Mouse (Mus musculus) thymus, adult 2 months (tissue): ENCODE results near the gene Degs1. TPM values are rescaled to one million over a fixed set of nuclear protein-coding genes. Genes with fewer than 3 reads are reported as not detected.
"Not testable (repeated sequence)": the region's sequence is repeated elsewhere in the genome, so short reads cannot be mapped to it uniquely, and the experiment has no call there.

Experiments used
- DNase-seq: peaks from one replicate; pipeline ENCODE4 v3.0.0; 2021
- H3K27ac ChIP-seq: fragments of 200-500 bp; 2 replicates; pipeline ENCODE4 v1.5.1; 2012; ENCODE audit warnings: low read length, control low read depth; ENCODE audit not compliant: control insufficient read depth, insufficient read depth
- H3K27me3 ChIP-seq: fragments of 200-500 bp; 2 replicates; pipeline ENCODE4 v1.6.1; 2012; ENCODE audit warnings: mild to moderate bottlenecking, low read length, moderate library complexity, mixed read lengths; ENCODE audit not compliant: control insufficient read depth, insufficient read depth
- H3K36me3 ChIP-seq: fragments of 200-500 bp; 2 replicates; pipeline ENCODE4 v1.6.1; 2012; ENCODE audit warnings: mild to moderate bottlenecking, low read length, moderate library complexity; ENCODE audit not compliant: control insufficient read depth, insufficient read depth
- H3K4me1 ChIP-seq: fragments of 200-500 bp; replicated peaks from 2 replicates; pipeline ENCODE4 v1.6.1; 2012; ENCODE audit warnings: low read length; ENCODE audit not compliant: control insufficient read depth, insufficient read depth
- H3K4me3 ChIP-seq: fragments of 200-500 bp; 2 replicates; pipeline ENCODE4 v1.5.1; 2012; ENCODE audit warnings: mild to moderate bottlenecking, low read length, control low read depth, moderate library complexity; ENCODE audit not compliant: control insufficient read depth, insufficient read depth
- CTCF ChIP-seq: fragments of 200-500 bp; IDR thresholded peaks from 2 replicates; pipeline ENCODE4 v1.5.1; 2012; ENCODE audit warnings: mild to moderate bottlenecking, control low read depth, low read length, moderate library complexity, borderline replicate concordance; ENCODE audit not compliant: control insufficient read depth, poor library complexity, insufficient read depth; ENCODE audit errors: extremely low read depth
- POLR2A ChIP-seq: fragments of 200-500 bp; IDR thresholded peaks from 2 replicates; pipeline ENCODE4 v1.6.1; 2012; ENCODE audit warnings: mild to moderate bottlenecking, low read length, control low read depth, moderate library complexity; ENCODE audit not compliant: control insufficient read depth, poor library complexity, insufficient read depth; ENCODE audit errors: extremely low read depth
- WGBS: fragments of 180-500 bp; shearing (Covaris S2); methylation state at CpG from one replicate; pipeline ENCODE4 v1.1.7; 2018; 5-methylcytosine and 5-hydroxymethylcytosine counted together
- polyA plus RNA-seq: library from polyadenylated mRNA; depleted of rRNA; stranded (reverse); fragments of >200 nt; gene quantifications from 2 replicates; pipeline ENCODE4 v1.2.3, GENCODE M21; 2012

Gene Degs1
- polyA plus RNA-seq, 1 experiment, result 67.3 TPM

GRCm38 (mm10) chr1:182296141-182296540 is 13.5 kb upstream of the Degs1 start:
- WGBS, result 88% methylated on average over 6 of the region's 6 CpGs
- Histone ChIP-seq H3K27ac (no peak overlapping the region), H3K4me3 (no peak overlapping the region), H3K36me3 (no peaks in the 10 kb centered on the region), H3K27me3 (no peaks in the 10 kb centered on the region), H3K4me1 (peaks cover 14% of the 10 kb centered on the region)
- TF ChIP-seq POLR2A (no peak), CTCF (no peak)
- DNase-seq, result no peak

DNA sequence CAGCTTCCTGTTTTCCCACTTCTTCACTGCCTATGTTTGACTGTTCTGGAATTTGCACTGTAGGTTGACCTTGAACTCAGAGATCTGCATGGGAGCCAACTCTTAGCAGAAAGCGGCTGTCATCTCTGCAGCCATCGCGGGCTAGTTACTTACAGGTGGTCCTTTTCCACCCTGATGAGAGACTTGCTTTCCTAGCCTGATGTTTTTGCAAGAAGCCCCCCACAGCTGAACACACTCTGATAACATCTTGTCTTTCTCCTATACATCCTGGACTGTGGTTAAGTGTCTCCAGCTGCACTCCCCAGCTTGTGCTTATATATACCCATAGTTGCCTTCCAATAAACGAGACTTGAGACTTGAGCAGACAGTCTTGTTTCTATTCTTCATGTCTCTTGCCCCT is 9.7 kb upstream of the Degs1 start:
- Histone ChIP-seq H3K36me3 (no peaks in the 10 kb centered on the region), H3K27ac (peak overlapping the region; percentile 77), H3K4me3 (no peak overlapping the region), H3K27me3 (no peaks in the 10 kb centered on the region), H3K4me1 (peaks cover 29% of the 10 kb centered on the region)
- WGBS, result 8% methylated on average over 4 of the region's 4 CpGs
- TF ChIP-seq CTCF (no peak), POLR2A (no peak)
- DNase-seq, result peak; percentile 37

DNA sequence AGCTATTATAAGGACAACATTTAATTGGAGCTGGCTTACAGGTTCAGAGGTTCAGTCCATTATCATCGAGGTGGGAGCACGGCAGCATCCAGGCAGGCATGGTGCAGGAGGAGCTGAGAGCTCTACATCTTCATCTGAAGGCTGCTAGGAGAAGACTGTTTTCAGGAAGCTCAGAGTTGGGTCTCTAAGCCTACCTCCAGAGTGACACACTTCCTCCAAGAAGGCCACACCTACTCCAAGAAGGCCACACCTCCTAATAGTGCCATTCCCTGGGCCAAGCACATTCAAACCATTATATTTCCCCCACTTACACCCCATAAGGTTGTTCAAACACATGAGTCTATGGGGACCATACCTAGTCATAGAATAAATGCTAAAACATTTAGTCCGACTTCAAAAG is 8.1 kb upstream of the Degs1 start:
- not testable (repeated sequence) for H3K4me3 ChIP-seq, H3K36me3 ChIP-seq, H3K27me3 ChIP-seq, DNase-seq, H3K27ac ChIP-seq
- WGBS, result 91% methylated on average over 3 of the region's 3 CpGs
- peaks cover 29% of the 10 kb centered on the region for H3K4me1 ChIP-seq

DNA sequence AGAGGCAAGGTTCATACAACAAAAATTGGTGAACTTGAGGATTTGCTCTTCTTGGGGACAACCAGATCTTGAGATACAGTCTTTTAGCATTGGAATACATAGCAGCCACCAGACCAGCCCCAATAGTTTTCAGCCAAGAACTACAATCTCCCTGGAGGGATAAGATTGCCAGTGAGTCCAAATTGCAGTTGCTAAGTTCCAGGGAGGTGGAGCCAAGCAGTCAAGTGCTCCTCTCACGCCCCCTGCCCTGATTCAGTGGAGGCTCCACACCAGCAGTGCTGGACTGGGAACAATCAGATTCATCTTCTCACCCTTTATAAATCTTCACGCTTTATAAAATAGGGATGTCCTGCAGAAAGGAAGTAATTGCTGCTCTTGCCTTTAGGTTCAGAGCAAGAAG is 7.2 kb upstream of the Degs1 start:
- H3K27ac ChIP-seq, result no peak overlapping the region
- no peak for DNase-seq
- no peaks in the 10 kb centered on the region for H3K36me3 ChIP-seq
- TF ChIP-seq CTCF (no peak), POLR2A (no peak)
- H3K27me3 ChIP-seq, result no peaks in the 10 kb centered on the region
- H3K4me1 ChIP-seq, result peaks cover 29% of the 10 kb centered on the region
- WGBS, result 95% methylated on average over 2 of the region's 2 CpGs
- H3K4me3 ChIP-seq, result no peak overlapping the region

GRCm38 (mm10) chr1:182288601-182289000 is 6.0 kb upstream of the Degs1 start:
- Histone ChIP-seq H3K4me1 (peaks cover 25% of the 10 kb centered on the region), H3K36me3 (no peaks in the 10 kb centered on the region), H3K27ac (no peak overlapping the region), H3K4me3 (no peak overlapping the region), H3K27me3 (no peaks in the 10 kb centered on the region)
- no peak for TF ChIP-seq CTCF
- TF ChIP-seq POLR2A, result no peak
- DNase-seq, result no peak
- WGBS, result 60% methylated on average over 2 of the region's 2 CpGs

GRCm38 (mm10) chr1:182287781-182288180 is 5.2 kb upstream of the Degs1 start:
- no peak for DNase-seq
- H3K27me3 ChIP-seq, result no peaks in the 10 kb centered on the region
- no peak overlapping the region for H3K27ac ChIP-seq
- H3K36me3 ChIP-seq, result no peaks in the 10 kb centered on the region
- WGBS, result 96% methylated on average over 7 of the region's 7 CpGs
- no peak overlapping the region for H3K4me3 ChIP-seq
- no peak for TF ChIP-seq POLR2A
- TF ChIP-seq CTCF, result no peak
- peaks cover 25% of the 10 kb centered on the region for H3K4me1 ChIP-seq

DNA sequence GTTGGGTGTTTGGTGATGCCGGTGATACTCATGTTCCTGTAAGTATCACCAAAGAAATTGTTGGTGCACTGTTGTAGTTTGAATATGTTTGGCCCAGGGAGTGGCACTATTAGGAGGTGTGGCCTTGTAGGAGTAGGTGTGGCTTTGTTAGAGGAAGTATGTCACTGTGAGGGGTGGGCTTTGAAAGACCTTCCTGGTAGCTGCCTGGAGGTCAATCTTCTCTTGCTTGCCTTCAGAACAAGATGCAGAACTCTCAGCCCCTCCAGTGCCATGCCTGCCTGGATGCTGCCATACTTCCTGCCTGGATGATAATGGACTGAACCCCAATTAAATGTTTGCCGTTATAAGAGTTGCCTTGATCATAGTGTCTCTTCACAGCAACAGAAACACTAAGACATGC is 2.2 kb upstream of the Degs1 start:
- TF ChIP-seq CTCF (no peak), POLR2A (no peak)
- no peak for DNase-seq
- no peak overlapping the region for H3K27ac ChIP-seq
- 95% methylated on average over 2 of the region's 2 CpGs for WGBS
- H3K27me3 ChIP-seq, result no peaks in the 10 kb centered on the region
- no peaks in the 10 kb centered on the region for H3K36me3 ChIP-seq
- H3K4me3 ChIP-seq, result no peak overlapping the region
- peaks cover 29% of the 10 kb centered on the region for H3K4me1 ChIP-seq
